Mouse (Mus musculus) embryo, embryonic 10 days (tissue): Measurements from ENCODE around the gene Ncln.

Experiments
- DNase-seq: peaks from one replicate; pipeline ENCODE4 v3.0.0-alpha.2; 2015; ENCODE audit warnings: low spot score

Ncln gene

DNA sequence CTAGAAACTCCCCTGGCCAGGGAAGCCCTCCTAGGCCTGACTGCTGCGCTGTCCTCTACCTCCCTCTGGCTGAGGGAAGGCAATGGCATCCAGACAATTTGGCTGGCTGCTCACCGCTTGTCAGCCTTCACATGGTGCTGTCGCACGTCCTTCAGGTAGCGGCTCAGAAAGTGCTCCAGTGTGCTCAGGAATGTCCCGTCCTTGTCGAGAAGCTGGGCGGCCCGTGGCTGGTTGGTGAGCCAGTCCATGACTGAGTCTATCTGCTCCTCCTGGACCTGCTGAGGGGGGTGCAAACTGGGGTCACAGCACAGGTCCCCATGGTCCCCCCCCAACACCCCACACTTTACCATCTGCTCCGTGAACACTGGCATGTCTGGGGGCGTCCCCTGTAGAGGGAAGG is 8.1 kb downstream of the Ncln start:
- DNase-seq: no peak

DNA sequence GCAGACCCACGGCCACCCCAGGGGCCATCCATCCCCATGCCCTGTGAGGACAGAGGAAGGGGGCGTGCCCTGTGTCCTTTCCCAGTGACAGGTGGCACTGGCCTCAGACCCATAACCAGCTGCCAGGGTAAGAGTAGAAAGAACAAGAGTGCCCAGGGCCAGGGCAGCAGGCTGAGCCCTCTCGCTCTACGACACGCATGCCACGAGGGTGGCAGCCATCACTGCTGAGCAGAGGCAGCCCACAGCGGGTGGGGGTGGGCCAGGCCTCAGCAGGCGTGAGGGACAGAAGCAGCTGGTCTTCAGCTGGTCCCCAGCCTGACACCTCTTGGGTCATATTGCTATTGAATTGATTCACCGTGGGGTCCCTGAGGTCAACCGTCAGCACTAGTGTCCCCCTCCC is 9.7 kb downstream of the Ncln start:
- no peak for DNase-seq

DNA sequence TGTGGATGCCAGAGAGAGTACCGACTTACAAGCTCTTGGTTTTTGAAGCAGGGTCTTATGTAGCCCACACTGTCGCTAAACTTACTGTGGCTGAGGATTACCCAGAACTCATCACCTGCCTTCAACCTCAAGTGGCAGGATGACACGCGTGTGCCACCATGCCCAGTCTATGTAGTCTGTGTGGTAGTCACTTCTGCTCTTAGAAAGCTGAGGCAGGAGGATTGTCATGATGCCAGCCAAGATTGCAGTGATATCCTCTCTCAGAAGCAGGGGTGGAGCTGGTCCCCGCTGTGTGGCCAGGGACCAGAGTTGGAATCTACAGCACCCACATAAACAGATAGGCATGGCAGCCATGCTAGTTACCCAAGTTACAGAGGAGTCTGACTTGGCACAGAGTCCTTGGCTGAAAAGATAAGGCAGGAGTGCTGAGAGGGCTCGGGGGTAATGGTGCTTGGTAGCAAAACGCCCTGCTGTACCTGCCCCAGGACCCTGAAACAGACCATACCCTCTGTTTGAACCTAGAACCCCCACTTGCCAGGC is 10.6 kb downstream of the Ncln start:
- DNase-seq: no peak

DNA sequence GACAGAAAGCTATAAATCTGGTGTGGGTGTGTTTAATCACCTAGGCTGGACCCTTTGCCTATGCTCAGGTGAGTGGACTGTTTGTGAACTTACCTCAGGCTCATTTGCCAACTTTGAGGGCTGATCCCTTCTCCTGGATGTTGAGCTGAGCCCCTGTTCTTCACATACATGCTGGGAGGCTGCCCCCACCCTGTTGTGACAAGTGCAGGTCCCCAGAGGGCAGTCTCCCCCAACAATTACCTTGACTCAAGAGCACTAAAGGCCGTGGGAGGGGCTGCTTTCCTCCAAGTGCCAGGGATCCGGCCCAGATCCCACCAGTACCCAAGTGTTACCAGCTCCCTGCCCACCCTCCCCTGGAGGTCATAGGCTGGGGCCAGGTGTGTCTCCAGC is 11.1 kb downstream of the Ncln start:
- no peak for DNase-seq

DNA sequence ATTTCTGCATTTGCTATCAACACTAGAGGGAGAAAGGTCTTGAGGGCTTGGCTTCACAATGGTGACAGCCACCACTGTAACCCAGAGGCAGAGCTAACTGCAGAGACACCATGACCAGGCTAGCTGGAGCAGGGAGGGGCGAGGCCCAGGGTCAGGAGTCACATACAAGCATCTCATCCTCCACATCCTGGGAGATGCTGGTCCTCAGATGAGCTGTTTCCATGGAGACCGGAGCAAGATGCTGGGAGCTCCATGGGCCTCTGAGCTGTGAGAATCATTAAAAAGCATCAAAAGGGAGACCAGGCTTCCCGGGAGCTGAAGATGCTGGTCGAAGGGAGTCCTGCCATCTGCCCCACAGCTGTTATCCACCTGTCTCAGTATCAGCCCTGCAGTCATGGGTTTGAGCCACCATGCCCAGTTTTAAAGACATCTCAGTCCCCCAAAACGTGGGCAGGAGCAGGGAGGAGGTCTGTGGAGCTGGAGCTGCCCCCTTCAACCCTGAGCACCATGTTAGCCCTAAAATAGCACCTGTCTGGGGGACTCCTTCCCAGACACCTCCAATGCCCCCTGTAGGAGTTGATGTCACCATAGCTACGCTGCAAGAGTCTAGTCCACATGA is 11.6 kb downstream of the Ncln start:
- peak; percentile 32 for DNase-seq

DNA sequence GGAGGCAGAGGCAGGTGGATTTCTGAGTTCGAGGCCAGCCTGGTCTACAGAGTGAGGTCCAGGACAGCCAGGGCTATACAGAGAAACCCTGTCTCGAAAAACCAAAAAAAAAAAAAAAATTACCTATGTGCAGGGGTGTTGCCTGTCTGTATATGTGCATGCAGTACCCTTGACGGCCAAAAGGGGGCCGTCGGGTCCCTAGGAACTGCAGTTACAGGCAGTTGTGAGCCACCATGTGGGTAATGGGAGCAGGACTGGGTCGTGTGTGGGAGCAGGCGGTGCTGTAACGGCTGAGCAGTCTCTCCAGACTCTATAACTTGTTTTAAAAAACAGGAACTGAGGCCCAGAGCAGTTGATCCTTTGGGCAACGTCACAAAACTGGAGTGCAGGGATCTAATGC is 12.2 kb downstream of the Ncln start:
- peak; percentile 57 for DNase-seq

DNA sequence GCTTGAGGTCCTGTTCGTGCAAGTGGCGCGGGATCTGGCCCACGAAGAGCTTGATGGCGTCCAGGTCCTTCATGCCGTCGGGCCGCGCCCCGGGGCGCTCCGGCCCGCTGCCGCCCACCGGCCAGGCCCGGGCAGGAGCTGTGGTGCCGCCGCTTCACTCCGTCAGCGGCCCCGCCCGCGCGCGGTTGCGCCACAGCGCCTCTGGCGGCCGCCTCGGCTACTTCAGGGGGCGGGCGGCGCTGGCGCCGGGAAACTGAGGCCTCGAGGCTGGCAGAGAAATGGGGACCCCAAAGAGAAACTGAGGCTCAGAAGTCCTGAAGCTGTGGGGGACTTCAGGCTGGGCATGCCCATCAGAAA is 13.7 kb downstream of the Ncln start, which contains the start of gene Celf5:
Gene Celf5 (minus strand): TSS at position 177 of the 357 bp plus-strand sequence.
- DNase-seq: no peak

DNA sequence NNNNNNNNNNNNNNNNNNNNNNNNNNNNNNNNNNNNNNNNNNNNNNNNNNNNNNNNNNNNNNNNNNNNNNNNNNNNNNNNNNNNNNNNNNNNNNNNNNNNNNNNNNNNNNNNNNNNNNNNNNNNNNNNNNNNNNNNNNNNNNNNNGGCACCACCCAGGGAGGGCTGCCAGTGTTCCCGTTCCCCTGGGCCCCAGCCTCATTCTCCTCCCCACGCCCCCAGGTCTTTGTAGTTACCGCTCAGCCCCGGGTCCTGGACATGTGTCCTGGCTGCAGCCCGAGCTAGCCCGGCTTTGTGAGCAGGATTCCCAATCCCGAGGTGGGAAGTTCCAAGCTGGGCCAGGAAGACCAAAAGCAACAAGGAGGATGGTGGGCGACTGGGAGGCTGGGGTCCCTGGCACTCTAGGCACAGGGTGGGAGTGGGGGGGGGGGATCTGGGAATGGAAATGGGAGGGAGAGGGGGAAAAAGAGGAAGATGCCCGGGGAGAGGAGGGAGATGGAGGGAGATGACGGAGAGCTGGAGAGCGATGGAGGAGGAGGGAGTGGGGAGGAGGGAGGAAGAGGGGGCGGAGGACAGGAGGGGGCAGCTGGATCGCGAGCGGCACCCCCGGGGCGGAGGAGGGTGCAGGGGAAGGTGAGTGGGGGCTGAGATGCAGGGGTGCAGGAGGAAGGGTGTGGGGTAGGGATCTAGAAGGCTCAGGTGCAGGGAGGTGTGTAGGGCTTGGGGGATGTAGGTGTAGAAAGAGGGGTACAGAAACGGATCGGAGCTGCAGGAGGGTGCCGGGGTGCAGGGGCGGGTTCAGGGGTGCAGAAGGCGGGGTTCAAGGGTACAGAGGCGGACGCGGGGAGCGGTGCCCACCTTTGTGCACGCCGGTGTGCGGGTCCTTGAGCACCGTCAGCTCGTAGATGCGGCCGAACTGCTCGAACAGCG is 14.3 kb downstream of the Ncln start:
- DNase-seq: no peak

DNA sequence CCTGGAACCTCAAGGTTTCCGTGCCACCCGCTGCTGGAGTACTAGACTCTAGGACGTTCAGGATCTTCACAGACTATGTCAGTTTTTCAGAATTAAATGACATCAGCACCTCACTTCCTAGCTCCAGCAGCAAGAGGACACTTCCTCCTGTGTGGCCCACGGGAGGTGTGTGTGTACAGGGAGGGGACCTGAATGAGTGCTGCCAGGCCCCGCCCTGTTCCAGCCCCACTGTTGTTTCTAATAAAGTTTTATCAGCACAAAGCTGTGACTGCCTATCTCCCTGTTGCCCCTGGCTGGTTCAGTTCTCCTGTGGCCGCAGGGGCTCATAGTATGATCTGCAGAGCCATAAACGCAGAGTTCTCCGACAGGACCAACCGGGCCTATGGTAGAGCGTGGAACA is 21.7 kb downstream of the Ncln start:
- DNase-seq: no peak

DNA sequence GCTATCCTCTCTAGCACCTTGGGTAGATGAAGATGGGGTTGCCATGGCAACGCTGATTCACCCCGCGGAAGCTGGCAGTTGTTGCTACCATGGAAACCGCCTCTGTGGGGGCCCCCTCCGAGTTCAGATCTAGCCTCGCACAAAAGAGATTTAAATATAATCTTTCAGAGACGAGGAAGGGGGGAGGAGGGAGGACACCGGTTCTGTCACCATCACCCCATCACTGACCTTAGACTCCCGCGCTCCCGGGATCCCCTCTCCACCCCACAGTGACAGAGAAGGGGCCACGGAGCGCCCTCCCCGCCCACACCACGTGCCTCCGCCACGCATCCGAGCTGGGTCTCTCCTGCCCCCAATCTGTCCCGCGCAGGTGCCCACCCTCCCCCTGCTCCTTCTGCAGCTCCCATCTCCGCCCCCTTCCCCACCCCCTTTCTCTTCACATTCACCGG is 23.2 kb downstream of the Ncln start:
- peak; percentile 68 for DNase-seq

DNA sequence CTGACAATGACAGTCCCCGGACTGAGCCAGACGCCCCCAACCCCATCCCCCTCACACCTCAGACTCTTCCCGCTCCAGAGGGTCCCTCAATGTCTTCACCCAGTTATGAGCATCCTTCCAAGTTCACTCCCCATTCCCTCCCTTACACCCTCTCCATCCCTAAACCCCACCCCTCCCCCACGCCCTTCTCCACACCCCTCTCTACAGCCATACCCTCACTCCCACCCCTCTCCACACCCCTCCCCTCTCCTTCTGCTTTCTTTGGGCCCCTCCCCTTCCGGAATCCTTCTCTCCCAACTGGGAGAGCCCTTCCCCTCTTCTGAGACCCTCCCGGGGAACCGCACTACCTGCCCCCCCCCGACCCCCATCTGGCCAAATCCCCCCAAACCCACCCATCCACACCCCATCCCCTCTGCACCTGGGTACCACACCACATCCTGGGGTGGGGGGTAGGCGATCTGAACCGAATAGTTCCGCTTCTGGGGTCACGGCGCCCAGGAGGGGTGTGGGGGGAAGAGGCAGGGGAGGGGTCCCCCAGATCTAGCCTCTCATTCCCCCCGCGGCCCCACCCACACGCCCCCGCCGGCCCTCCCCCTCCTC is 23.7 kb downstream of the Ncln start:
- DNase-seq: no peak

DNA sequence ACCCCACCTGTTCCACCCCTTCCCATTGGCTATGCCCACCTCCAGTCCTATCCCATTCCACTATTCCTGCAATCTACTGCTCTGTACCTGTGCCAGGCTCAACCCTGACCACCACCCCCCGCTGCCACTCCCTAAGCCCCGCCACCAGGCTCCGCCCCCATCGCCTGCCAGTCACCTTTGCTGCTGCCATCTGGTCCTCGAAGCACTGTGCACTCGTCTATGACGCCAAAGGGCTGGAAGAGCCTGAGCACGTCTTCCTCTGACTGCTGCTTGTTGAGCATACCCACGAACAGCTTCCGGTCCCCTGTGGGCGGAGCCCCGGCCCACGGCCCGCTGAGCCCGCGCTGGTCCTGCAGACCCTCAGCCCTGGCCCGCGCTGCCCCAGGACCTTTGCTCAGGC is 25.7 kb downstream of the Ncln start:
- DNase-seq: no peak

DNA sequence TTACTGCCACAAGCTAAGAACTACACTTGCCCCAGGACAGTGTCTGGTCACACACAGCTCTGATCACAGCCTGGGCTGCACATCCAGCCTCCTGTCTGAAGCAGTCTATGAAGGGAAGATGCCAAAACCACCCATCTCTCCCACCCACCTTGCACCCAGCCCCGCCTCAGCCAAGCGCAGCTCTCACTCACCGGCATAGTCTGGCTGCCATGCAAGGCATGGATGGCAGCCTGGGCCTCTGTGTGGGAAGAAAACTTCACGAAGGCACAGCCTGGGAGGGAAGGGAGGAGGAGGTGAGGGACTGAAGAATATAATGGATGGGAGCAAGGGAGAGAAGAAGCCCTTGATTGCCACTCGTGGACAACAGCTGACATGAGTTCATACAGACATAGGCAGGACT is 26.9 kb downstream of the Ncln start:
- no peak for DNase-seq

DNA sequence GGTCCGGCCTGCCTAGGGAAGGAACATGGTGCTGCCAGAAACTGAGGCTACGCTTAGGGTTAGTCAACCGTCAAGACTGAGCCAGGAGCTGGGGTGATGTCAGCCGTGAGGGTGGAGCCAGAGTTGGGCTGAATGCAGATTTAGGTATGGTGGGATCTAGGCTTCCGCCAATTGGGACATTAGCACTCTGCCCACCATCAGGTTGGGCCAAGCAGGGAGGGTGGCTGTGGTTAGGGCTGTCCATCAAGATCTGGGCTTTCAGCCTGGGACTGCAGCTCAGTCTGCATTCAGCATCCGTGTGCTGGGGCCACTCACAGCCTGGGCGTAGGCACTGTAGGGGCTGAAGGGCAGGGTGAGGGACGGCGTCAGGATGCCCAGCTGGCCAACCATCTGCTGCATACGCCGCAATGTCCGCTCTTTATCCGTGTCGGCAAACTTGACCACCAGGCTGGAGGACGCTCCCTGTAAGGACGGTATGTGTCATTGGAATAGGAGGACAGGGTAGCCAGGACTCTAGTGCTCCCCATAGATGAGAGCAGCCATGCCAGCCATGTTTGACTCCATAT is 28.4 kb downstream of the Ncln start:
- no peak for DNase-seq

DNA sequence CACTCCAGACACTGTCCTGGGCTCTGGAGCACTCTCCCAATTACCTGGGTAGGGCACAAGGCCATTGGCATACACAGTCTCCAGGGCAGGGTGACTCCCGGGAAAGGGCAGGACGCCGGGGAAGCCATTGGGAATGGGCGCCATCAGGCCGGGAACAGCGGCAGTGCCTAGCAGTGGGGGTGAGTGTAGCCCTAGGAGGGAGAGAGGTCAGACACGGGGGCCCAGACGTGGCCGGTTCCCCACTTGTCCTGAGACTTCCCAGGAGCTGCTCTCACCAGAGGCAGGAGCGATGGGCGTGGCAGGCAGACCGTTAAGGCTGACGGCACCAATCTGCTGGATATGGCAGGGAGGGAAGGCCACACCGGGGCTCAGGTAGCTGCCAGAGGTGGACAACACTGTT is 29.3 kb downstream of the Ncln start:
- DNase-seq: peak; percentile 2

DNA sequence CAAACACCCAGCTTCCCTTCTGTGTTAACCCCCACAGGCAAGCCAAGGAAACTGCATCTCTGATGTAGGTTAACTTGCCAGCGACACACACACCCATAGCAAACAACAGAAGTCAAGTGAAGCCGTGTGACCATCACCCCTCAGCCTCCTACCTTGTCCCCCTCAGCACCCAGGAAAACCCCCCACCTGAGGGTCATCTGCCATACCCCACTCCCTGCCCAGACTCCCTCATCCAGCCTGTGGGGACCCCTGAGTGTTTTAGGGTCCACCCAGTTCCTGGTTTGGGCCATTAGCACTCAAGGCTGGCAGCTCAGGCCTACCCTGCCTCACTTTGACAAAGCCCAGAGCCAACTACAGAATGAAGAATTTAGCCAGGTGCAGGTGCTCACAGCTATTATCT is 30.1 kb downstream of the Ncln start:
- no peak for DNase-seq

DNA sequence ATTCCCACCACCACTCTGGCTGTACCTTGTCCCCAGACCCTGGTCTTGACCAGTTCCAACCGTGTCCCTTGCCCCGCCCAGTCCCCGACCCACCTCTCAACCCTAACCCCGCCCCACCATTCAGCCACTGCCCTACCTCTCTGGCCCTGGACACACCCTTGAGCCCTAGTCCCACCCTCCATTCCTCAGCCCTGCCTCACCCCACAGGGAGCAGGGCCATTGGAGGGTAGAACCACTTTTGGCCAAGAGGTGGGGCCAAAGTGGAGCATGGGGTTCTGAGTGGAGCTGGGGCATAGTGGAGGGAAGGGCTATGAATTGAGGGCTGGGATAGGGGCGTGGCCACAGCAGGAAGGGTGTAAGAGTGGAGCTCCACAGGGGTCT is 30.9 kb downstream of the Ncln start:
- DNase-seq: no peak

DNA sequence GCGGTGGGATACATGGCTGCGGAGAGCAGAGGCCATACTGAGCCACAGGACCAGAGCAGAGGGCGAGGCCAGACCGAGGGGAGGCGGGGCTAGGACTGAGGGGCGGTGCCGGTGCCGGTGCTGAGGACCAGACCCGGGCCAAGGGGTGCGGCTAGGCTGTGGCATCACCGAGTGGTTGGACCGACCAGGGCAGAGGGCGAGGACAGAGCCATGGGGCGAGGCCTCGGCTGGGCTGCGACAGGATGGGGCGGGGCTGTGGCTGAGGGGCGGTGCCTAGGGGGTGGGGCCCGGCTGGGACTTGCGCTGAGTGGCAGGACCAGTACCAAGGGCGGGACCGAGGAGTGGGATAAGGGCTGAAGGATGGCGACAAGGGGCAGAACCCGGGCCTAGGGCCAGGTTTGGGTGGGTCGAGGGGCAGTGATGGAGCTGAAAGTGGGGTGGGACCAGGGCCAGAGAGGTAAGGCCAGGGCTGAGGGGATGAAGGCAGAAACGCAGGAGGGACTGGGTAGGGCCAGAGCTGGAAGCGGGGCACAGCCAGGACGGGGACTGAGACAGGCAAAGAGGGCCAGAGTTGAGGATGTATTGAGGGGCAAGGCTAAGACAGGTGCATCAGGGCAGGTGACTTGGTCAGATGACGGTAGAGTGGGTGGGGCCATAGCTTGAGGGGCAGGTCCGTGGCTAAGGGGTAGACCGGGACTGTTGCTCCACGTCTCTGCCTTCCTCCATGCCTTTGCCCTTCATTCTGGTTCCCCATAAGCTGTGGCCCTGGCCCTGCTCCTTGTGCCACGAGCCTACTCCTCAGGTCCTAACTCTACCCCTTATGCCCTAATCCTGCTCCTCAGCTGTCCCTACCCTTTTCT is 31.6 kb downstream of the Ncln start:
- DNase-seq: peak; percentile 81

DNA sequence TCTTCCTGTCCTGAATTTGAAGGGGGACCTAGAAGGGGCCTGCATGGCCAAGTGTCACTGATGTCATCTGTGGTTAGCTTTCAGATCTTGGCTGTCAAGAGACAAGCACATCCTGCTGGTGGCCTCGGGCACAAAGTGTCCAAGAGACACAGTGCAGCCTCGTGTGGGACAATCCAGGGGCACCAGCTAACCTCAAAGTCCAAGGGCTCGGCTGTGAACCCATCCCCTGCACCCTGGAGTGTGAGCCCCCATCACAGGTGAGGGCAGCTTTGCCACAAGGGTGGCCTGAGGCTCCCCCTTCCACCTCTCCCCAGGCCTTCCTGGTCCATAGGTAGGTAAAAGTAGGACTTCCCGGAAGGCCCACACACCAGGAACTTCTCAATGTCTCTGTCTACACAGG is 32.7 kb downstream of the Ncln start:
- no peak for DNase-seq

DNA sequence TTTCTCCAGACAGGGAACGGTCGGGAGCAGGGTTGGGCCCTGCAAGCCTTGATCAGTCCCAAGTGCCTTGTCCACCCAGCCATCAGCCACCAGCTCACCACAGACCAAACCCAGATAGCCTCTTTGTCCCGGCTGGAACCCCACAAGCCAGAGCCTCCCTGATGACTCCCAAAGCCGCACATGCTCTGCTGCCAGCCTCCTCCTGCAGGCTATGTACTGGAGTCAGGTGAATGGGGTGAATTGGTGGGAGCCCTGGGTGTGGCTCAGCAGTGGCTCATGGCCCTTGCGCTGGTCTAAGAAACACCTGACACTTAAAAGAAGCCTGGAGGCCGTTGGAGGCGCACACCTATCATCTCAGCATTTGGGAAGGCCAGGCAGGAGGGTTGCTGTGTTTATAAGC is 33.3 kb downstream of the Ncln start:
- no peak for DNase-seq

DNA sequence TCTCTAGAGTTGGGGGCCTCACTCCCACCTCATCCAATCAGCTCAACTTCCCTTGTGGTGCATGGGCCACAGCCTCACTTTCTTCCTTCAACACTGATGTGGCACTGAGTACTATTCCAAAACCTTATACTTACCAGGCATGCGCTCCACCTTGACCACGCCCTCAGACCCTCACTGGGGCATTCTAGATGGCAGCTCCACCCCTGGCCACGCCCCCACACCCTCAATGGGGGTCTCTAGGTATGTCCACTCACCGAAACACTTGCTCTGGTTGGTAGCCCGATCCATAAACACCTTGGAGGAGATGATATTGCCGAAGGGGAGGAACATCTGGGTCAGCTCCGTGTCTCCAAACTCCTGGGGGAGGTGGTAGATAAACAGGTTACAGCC is 33.8 kb downstream of the Ncln start:
- DNase-seq: no peak
